Mouse (Mus musculus) cerebellum, adult 2 months (tissue): ENCODE data around the gene Slc1a3. TPM values are rescaled to one million over a fixed set of nuclear protein-coding genes. Genes with fewer than 3 reads are reported as not detected.
A peak's percentile ranks its signal among the peaks of the same experiment; 100 is the strongest.
"Not testable (repeated sequence)": the region's sequence is repeated elsewhere in the genome, so short reads cannot be mapped to it uniquely, and the experiment has no call there.

Source experiments
- DNase-seq, 2 experiments: peaks; one replicate each; pipeline ENCODE4 v3.0.0; 2021
- H3K27ac ChIP-seq: fragments of 200-500 bp; 2 replicates; pipeline ENCODE4 v1.5.1; 2012; ENCODE audit warnings: low read length, control low read depth, inconsistent platforms; ENCODE audit not compliant: insufficient read depth
- H3K27me3 ChIP-seq: fragments of 200-500 bp; 2 replicates; pipeline ENCODE4 v1.6.1; 2012; ENCODE audit warnings: inconsistent platforms, mild to moderate bottlenecking, low read length, moderate library complexity; ENCODE audit not compliant: control insufficient read depth, insufficient read depth
- H3K4me1 ChIP-seq: fragments of 200-500 bp; 2 replicates; pipeline ENCODE4 v1.6.1; 2011; ENCODE audit warnings: low read length; ENCODE audit not compliant: control insufficient read depth, insufficient read depth
- H3K4me3 ChIP-seq: fragments of 200-500 bp; replicated peaks from 2 replicates; pipeline ENCODE3; 2011; ENCODE audit warnings: mild to moderate bottlenecking, low read depth, low read length, control low read depth; ENCODE audit not compliant: insufficient read depth
- CTCF ChIP-seq: fragments of 200-500 bp; IDR thresholded peaks from 2 replicates; pipeline ENCODE4 v1.5.1; 2011; ENCODE audit warnings: low read depth, mild to moderate bottlenecking, control low read depth, low read length, moderate library complexity, borderline replicate concordance; ENCODE audit not compliant: insufficient read depth
- POLR2A ChIP-seq: fragments of 200-500 bp; IDR thresholded peaks from 2 replicates; pipeline ENCODE4 v1.6.1; 2011; ENCODE audit warnings: low read length, control low read depth, borderline replicate concordance; ENCODE audit not compliant: insufficient read depth
- WGBS: fragments of 180-500 bp; shearing (Covaris S2); methylation state at CpG from one replicate; pipeline ENCODE4 v1.1.7; 2018; 5-methylcytosine and 5-hydroxymethylcytosine counted together
- polyA plus RNA-seq: library from polyadenylated mRNA; depleted of rRNA; stranded (reverse); fragments of >200 nt; gene quantifications from 2 replicates; pipeline ENCODE4 v1.2.3, GENCODE M21; 2012

The Slc1a3 gene
- polyA plus RNA-seq, 1 experiment = 373 TPM

DNA sequence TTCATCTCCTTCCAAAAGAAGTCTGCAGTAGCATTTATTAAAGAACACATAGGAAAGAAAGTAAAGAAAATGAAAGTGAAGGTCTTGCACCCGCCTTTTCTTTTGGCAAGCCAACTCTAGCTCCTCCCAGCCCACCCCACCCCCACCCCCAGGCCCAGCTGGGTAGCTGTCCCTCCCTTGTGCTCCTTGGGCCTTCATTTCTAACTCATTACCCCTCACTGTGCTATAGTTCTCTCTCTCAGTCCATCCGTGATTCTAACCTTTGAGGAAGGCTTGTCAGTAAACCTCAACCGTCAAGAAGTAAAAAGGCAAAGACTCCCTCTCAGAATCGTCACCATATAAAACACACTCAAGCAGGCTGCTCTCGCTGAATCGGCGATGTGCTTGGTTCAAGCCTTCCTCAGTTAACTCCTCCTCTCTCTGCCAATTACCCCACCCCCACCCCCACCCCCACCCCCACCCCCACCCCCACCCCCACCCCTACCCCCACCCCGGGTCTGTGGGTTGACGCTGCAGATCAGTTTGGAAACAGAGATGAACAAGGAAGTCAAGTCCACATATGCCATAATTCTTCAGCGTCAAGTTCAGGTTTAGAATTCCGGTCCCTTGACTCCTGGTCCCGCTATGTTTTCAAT is 5.9 kb upstream of the Slc1a3 start:
- no peak for DNase-seq
- TF ChIP-seq POLR2A = no peak
- TF ChIP-seq CTCF = no peak
- Histone ChIP-seq H3K4me3 (no peak overlapping the region), H3K27me3 (no peaks in the 10 kb centered on the region), H3K4me1 (no peaks in the 10 kb centered on the region), H3K27ac (no peak overlapping the region)
- 23% methylated on average over 12 of the region's 12 CpGs for WGBS

DNA sequence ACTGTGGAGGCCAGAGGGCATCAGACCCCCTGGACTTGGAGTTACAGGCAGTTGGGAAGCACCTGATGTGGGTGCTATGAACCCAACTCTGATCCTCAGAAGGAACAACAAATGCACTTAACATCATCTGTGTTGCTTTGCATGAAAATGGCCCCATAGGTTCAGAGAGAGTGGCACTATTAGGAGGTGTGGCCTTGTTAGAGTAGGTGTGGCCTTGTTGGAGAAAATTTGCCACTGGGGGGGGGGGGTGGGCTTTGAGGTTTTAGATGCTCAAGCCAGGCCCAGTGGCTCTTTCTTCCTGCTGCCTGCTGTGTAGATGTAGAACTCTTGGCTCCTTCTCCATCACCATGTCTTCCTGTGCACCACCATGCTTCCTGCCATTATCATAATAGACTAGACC is 5.1 kb upstream of the Slc1a3 start:
- H3K27me3 ChIP-seq = no peaks in the 10 kb centered on the region
- no peak overlapping the region for H3K4me3 ChIP-seq
- no peak for DNase-seq
- H3K27ac ChIP-seq = no peak overlapping the region
- TF ChIP-seq CTCF (no peak), POLR2A (no peak)
- no peaks in the 10 kb centered on the region for H3K4me1 ChIP-seq

DNA sequence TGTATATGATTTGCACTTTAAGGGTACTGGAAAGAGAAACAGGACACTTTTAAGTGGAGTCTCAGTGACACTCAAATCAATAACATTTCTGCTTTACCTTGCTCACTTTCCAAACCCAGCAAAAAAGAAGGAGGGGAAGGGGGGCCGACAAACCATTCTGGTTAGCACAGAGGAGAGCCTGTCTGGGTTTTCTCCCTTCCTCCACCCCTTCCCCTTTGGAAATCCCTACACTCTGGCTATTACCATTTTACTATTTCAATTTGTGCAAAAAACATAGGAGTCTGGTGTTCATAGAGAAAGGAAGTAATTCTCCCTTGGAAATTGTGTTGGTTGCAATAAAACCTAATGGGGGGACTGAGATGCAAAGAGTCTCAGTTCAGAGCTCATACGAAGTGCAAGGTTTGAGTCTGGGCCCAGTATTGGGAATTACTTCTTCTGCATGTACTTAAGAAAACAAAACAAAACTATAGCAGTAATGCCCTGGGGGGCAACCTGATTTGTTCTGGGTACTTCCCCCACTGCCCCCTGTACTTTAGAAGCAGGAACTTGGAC is 1.9 kb upstream of the Slc1a3 start:
- Histone ChIP-seq H3K27ac (no peak overlapping the region), H3K27me3 (no peaks in the 10 kb centered on the region), H3K4me3 (no peak overlapping the region), H3K4me1 (no peaks in the 10 kb centered on the region)
- 90% methylated on average over 2 of the region's 2 CpGs for WGBS
- TF ChIP-seq POLR2A (no peak), CTCF (no peak)
- no peak for DNase-seq

DNA sequence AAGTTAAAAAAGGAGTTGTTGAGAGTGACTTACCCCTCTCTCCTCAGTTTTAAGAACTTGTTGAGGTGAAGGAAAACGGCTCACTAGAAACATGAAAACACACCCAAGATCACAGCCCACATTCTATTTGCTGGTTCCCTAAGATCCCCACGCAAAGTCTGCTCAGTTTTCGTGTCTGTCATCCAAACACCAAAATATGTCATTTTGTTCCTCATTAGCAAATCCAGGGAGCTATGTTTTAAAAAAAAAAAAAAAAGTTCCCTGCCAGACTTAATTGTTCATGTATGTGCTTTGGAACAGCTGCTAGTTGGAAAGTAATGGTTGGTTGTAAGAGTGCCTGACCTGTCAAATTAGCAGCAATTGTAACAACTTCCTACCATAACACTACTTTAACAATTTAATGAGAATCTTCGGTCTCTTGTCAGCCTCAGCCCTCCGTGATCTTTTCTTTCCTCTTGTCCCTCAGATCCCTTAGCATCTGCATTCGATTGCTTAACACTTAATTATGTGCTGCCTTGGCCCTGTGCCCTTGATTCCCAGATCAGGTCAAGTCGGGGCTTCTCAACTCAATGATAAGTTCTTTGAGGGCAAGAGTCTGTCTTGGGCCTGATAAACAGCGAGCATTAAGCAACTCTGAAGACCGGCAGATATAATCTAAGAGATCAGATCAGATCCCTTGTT is 1.2 kb upstream of the Slc1a3 start:
- Histone ChIP-seq H3K27me3 (no peaks in the 10 kb centered on the region), H3K4me1 (no peaks in the 10 kb centered on the region), H3K4me3 (no peak overlapping the region), H3K27ac (no peak overlapping the region)
- WGBS = 82% methylated on average over 9 of the region's 9 CpGs
- no peak for DNase-seq
- no peak for TF ChIP-seq CTCF
- TF ChIP-seq POLR2A = no peak

DNA sequence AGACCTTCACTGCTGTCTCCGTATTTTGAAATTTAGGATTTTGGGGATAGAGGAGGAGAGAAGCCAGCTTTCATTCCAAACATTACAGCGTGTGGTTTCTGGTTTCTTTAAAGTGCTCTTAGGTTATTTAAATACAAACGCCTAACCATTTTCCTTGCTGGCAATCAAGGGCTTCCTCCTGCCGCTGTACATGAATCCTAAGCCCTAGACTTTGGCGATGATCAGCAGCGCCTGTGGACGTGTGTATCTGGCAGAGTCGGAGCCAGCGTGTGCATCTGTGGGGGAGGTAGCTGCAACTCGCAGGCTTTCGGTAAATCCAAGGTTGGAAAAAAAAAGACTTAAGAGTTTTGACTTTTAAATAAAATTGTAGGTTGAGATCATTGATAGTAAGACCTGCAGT is 986 bp downstream of the Slc1a3 start:
- TF ChIP-seq CTCF (no peak), POLR2A (no peak)
- no peak overlapping the region for H3K27ac ChIP-seq
- H3K4me1 ChIP-seq = no peaks in the 10 kb centered on the region
- DNase-seq = peak; percentile 42 to 48
- 3% methylated on average over 11 of the region's 11 CpGs for WGBS
- peak overlapping the region; percentile 76 for H3K4me3 ChIP-seq
- no peaks in the 10 kb centered on the region for H3K27me3 ChIP-seq

DNA sequence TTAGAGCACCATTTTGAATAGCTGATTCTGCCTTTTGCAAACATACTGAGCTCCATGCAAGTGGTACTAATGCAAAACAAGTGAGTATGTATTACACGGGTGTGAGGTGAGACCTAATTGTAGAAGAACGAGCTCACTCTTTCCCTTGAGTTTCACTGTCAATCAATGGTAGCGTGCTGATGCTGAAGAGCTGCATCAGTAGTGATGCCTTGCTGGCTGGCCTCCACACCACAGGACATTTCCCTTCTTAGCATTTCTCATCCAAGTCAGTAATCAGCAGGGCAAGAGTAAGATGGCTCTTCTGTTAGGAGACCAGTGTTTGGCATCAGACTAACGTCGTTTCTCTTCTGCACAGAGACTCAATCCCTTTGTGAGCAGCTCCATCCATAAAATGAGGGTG is 4.0 kb downstream of the Slc1a3 start:
- no peaks in the 10 kb centered on the region for H3K27me3 ChIP-seq
- WGBS = 46% methylated on average over 5 of the region's 5 CpGs
- H3K27ac ChIP-seq = no peak overlapping the region; the same call in 1 of the 2 replicates
- H3K4me3 ChIP-seq = no peak overlapping the region
- no peak for DNase-seq
- TF ChIP-seq CTCF = no peak
- TF ChIP-seq POLR2A = no peak
- H3K4me1 ChIP-seq = no peaks in the 10 kb centered on the region

DNA sequence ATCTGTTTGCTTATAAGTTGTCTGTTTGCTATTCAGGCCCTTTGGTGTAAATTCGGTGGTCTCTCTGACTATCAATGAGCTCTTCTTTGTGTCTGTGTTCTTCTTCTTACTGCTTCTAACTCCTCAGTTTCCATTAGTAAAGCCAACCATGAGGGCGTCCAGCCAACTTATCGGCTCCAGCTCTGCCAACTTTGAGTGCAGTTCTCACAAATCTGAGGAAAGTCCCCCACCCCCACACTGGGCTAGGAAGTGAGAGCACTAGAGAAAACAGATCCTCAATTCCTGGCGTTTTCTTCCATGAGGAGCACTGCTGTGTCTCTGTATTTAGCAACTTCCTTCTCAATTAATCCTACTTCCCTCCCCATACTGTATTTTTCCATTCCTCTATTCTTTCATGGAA is 4.4 kb downstream of the Slc1a3 start:
- Histone ChIP-seq H3K4me1 (no peaks in the 10 kb centered on the region), H3K4me3 (no peak overlapping the region), H3K27me3 (no peaks in the 10 kb centered on the region), H3K27ac (no peak overlapping the region)
- peak; percentile 31 to 51 for DNase-seq
- TF ChIP-seq CTCF = no peak
- no peak for TF ChIP-seq POLR2A
- 31% methylated on average over 4 of the region's 4 CpGs for WGBS

DNA sequence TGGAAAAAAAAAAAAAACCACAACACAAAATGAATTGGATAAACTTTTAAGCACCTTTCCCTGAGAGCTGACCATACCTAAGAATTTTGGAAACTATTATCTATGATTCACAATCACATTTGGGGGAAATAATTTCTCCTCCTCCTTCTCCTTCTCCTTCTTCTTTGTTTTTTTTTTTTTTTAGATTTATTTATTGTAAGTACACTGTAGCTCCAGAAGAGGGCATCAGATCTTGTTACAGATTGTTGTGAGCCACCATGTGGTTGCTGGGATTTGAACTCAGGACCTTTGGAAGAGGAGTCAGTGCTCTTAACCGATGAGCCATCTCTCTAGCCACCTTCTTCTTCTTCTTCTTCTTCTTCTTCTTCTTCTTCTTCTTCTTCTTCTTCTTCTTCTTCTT is 5.0 kb downstream of the Slc1a3 start:
- H3K27me3 ChIP-seq, H3K27ac ChIP-seq, H3K4me1 ChIP-seq, H3K4me3 ChIP-seq, DNase-seq: not testable (repeated sequence)
- WGBS = 88% methylated on average over 1 of the region's 1 CpGs
